Mouse (Mus musculus) myocyte (in vitro differentiated cells): Measurements from ENCODE around the gene Ninl. TPM values are rescaled to one million over a fixed set of nuclear protein-coding genes. Genes with fewer than 3 reads are reported as not detected.

Experiments used
- H3K27me3 ChIP-seq: one replicate; pipeline ENCODE4 v1.6.1; 2011; ENCODE audit not compliant: control insufficient read depth, insufficient read depth, insufficient read length
- H3K36me3 ChIP-seq: one replicate; pipeline ENCODE4 v1.6.1; 2011; ENCODE audit not compliant: control insufficient read depth, insufficient read depth
- H3K4me2 ChIP-seq: one replicate; pipeline ENCODE4 v1.6.1; 2011; ENCODE audit warnings: low read depth, control low read depth
- H3K4me3 ChIP-seq: one replicate; pipeline ENCODE4 v1.5.1; 2011; ENCODE audit warnings: mild to moderate bottlenecking, control low read depth, moderate library complexity
- H3K79me2 ChIP-seq: one replicate; pipeline ENCODE4 v1.6.1; 2011; ENCODE audit not compliant: control insufficient read depth, insufficient read depth
- H3ac ChIP-seq: one replicate; pipeline ENCODE4 v1.6.1; 2011; ENCODE audit not compliant: control insufficient read depth, insufficient read length
- CEBPB ChIP-seq: IDR thresholded peaks from 2 replicates; pipeline ENCODE4 v1.6.1; 2011; ENCODE audit warnings: mild to moderate bottlenecking, moderate library complexity; ENCODE audit not compliant: poor library complexity, insufficient read depth, severe bottlenecking
- E2F4 ChIP-seq: IDR thresholded peaks from one replicate; pipeline ENCODE4 v1.6.1; 2011; ENCODE audit warnings: mild to moderate bottlenecking, control low read depth, moderate library complexity; ENCODE audit not compliant: insufficient read depth
- MAX ChIP-seq: IDR thresholded peaks from one replicate; pipeline ENCODE4 v1.6.1; 2011; ENCODE audit warnings: low read depth, mild to moderate bottlenecking, control low read depth
- MYOD1 ChIP-seq, 3 experiments: IDR thresholded peaks; one replicate each; pipeline ENCODE4 v1.6.1; 2011; ENCODE audit warnings: control low read depth in 2 of 3, low read depth in 2 of 3, mild to moderate bottlenecking in 2 of 3, moderate library complexity in 1 of 3; ENCODE audit not compliant: insufficient read length in 2 of 3, control insufficient read depth in 1 of 3
- MYOG ChIP-seq, 3 experiments: IDR thresholded peaks; one replicate each; pipeline ENCODE4 v1.6.1; 2011; ENCODE audit warnings: control low read depth in 2 of 3, low read depth in 2 of 3, mild to moderate bottlenecking in 2 of 3; ENCODE audit not compliant: insufficient read length in 2 of 3, control insufficient read depth in 1 of 3, insufficient read depth in 1 of 3
- POLR2A ChIP-seq: IDR thresholded peaks from one replicate; pipeline ENCODE4 v1.6.1; 2011; ENCODE audit warnings: low read depth, mild to moderate bottlenecking, control low read depth, moderate library complexity; ENCODE audit not compliant: insufficient read length
- POLR2AphosphoS2 ChIP-seq: IDR thresholded peaks from one replicate; pipeline ENCODE4 v1.6.1; 2011; ENCODE audit warnings: low read depth, control low read depth; ENCODE audit not compliant: insufficient read length
- REST ChIP-seq: IDR thresholded peaks from one replicate; pipeline ENCODE4 v1.6.1; 2011; ENCODE audit warnings: mild to moderate bottlenecking, control low read depth, moderate library complexity; ENCODE audit not compliant: insufficient read depth, insufficient read length
- SRF ChIP-seq: IDR thresholded peaks from one replicate; pipeline ENCODE4 v1.6.1; 2011; ENCODE audit warnings: low read depth; ENCODE audit not compliant: control insufficient read depth, insufficient read length
- TCF12 ChIP-seq: IDR thresholded peaks from one replicate; pipeline ENCODE4 v1.6.1; 2011; ENCODE audit warnings: mild to moderate bottlenecking, control low read depth; ENCODE audit not compliant: poor library complexity, insufficient read depth, severe bottlenecking
- TCF3 ChIP-seq: IDR thresholded peaks from one replicate; pipeline ENCODE4 v1.6.1; 2011; ENCODE audit warnings: low read depth, control low read depth; ENCODE audit not compliant: insufficient read length
- USF1 ChIP-seq: IDR thresholded peaks from one replicate; pipeline ENCODE4 v1.6.1; 2011; ENCODE audit warnings: low read depth, mild to moderate bottlenecking, control low read depth, moderate library complexity
- polyA plus RNA-seq: library from polyadenylated mRNA; unstranded; fragments of >200 nt; fragmentation: generic; extraction: Trizol; gene quantifications from one replicate; pipeline ENCODE4 v1.2.1, GENCODE M21; 2012; ENCODE audit warnings: missing spikeins

The Ninl gene
- polyA plus RNA-seq, 1 experiment, result 2.2 TPM

GRCm38 (mm10) chr2:150933482-150933881 lies 105.7 kb downstream of the Ninl start:
- Histone ChIP-seq H3K4me2 (no peak overlapping the region), H3K27me3 (no peaks in the 10 kb centered on the region), H3K4me3 (no peak overlapping the region), H3ac (no peak overlapping the region), H3K79me2 (no peaks in the 10 kb centered on the region), H3K36me3 (no peaks in the 10 kb centered on the region)
- no peak for TF ChIP-seq TCF12
- TF ChIP-seq POLR2A, result no peak
- TF ChIP-seq SRF, result no peak
- TF ChIP-seq CEBPB, result no peak
- TF ChIP-seq MAX, result no peak
- TF ChIP-seq USF1, result no peak
- TF ChIP-seq MYOD1 (IDR thresholded peaks at IDR 0.05; ENCODE audit: control insufficient read depth in 1 of 3, insufficient read length in 2 of 3, low read depth in 2 of 3), result no peak
- no peak for TF ChIP-seq MYOG (IDR thresholded peaks at IDR 0.05; ENCODE audit: control insufficient read depth in 1 of 3, insufficient read depth in 1 of 3, insufficient read length in 2 of 3, low read depth in 2 of 3)
- no peak for TF ChIP-seq POLR2AphosphoS2
- TF ChIP-seq REST, result no peak
- no peak for TF ChIP-seq E2F4
- TF ChIP-seq TCF3, result no peak

DNA sequence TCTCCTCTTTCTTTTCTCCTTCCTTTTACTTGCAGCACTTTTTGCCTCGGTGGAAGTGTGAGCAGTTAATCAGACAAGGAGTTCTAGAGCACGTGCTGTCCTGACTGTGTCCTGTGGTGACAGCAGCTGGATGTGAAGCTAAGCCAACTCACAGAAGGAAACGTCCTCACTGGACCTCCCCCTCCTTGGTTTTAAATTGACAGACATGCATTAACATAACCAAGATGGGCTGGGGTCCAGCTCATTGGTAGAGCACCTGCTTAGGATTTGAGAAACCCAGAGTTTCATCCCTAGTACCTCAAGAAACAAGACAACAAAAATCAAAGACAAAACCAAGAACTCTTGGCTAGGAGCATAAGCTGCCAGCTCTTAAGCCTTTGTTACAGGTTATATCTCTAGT lies 108.4 kb downstream of the Ninl start:
- H3K36me3 ChIP-seq, result no peaks in the 10 kb centered on the region
- H3K4me2 ChIP-seq, result no peak overlapping the region
- no peaks in the 10 kb centered on the region for H3K79me2 ChIP-seq
- no peak overlapping the region for H3ac ChIP-seq
- H3K27me3 ChIP-seq, result no peaks in the 10 kb centered on the region
- TF ChIP-seq REST (no peak), MYOG (IDR thresholded peaks at IDR 0.05; ENCODE audit: control insufficient read depth in 1 of 3, insufficient read depth in 1 of 3, insufficient read length in 2 of 3, low read depth in 2 of 3) (no peak), SRF (no peak), TCF3 (no peak)
- no peak overlapping the region for H3K4me3 ChIP-seq

- Histone ChIP-seq H3K27me3 (no peaks in the 10 kb centered on the region), H3K4me3 (no peak overlapping the region), H3K79me2 (no peaks in the 10 kb centered on the region), H3K36me3 (no peaks in the 10 kb centered on the region), H3K4me2 (no peak overlapping the region), H3ac (no peak overlapping the region)
- no peak for TF ChIP-seq MYOD1 (IDR thresholded peaks at IDR 0.05; ENCODE audit: control insufficient read depth in 1 of 3, insufficient read length in 2 of 3, low read depth in 2 of 3)
- no peak for TF ChIP-seq POLR2AphosphoS2
- TF ChIP-seq USF1, result no peak
- no peak for TF ChIP-seq TCF12
- TF ChIP-seq TCF3, result no peak
- no peak for TF ChIP-seq REST
- TF ChIP-seq SRF, result no peak
These were observed 110.0 kb downstream of the Ninl start for GRCm38 (mm10) chr2:150929156-150929555.

DNA sequence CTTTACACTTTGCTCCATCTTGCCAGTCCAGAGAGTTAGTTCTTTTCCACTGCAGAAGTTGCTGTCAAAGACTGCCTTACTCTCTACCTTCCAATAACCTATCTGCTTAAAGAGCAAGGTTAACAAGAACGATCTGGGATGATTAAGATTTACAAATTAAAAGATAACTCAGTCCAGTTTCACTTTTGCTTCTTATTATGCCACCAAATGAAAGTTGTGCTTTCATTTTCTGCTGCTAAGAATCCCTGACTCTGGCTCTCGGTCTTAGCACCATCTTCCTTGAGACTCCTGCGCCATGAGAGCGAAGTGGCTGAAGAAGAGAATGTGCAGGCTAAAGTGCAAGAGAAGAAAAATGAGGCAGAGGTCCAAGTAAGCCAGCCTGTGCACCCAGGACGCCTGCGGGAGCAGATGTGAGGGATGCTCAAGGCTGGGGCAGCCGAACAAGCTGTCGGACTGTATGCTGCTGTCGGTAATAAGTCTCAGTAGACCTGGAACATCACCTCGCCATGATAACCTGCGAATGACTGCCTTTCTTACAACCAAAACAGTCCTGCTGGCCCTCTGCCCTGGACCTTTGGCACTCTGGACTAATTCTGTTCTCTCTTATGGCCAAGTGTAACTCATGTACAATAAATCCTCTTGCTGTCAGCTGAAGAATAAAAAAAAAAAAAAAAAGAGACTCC lies 112.0 kb downstream of the Ninl start:
- no peak for TF ChIP-seq MAX
- no peak for TF ChIP-seq CEBPB
- no peak for TF ChIP-seq MYOD1 (IDR thresholded peaks at IDR 0.05; ENCODE audit: control insufficient read depth in 1 of 3, insufficient read length in 2 of 3, low read depth in 2 of 3)
- no peak for TF ChIP-seq E2F4
- no peak for TF ChIP-seq MYOG (IDR thresholded peaks at IDR 0.05; ENCODE audit: control insufficient read depth in 1 of 3, insufficient read depth in 1 of 3, insufficient read length in 2 of 3, low read depth in 2 of 3)
- TF ChIP-seq USF1, result no peak
- TF ChIP-seq POLR2AphosphoS2, result no peak
- TF ChIP-seq SRF, result no peak
- TF ChIP-seq TCF12, result no peak
- TF ChIP-seq POLR2A, result no peak
- no peak for TF ChIP-seq REST
- TF ChIP-seq TCF3, result no peak
- no peaks in the 10 kb centered on the region for H3K27me3 ChIP-seq
- H3K36me3 ChIP-seq, result no peaks in the 10 kb centered on the region
- no peak overlapping the region for H3ac ChIP-seq
- H3K79me2 ChIP-seq, result no peaks in the 10 kb centered on the region
- H3K4me3 ChIP-seq, result no peak overlapping the region
- H3K4me2 ChIP-seq, result no peak overlapping the region

DNA sequence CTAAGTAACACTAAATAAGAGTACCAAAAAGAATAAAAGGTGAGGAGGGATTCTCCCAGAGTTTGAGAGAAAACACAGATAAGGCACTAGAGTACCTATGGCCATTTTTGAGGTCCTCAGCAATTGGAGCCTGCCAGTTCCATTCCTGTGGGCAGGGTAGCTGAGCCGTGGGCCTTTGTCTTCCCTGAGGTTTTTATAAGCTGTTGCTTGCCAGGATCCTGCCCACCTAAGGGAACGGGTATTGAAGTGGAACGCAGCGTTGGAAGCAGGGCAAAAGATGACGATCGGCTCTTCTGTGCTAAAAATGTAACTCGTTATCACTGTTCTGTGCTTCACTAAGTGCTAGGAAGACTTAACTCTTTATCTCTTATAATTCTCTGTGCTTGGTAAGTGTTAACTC lies 115.7 kb downstream of the Ninl start:
- Histone ChIP-seq H3K79me2 (no peaks in the 10 kb centered on the region), H3ac (no peak overlapping the region), H3K36me3 (no peaks in the 10 kb centered on the region), H3K4me2 (no peak overlapping the region), H3K27me3 (no peaks in the 10 kb centered on the region), H3K4me3 (no peak overlapping the region)
- no peak for TF ChIP-seq E2F4
- TF ChIP-seq MAX, result no peak
- no peak for TF ChIP-seq CEBPB
- TF ChIP-seq REST, result no peak
- no peak for TF ChIP-seq SRF
